Mouse (Mus musculus): Measurements from ENCODE around the gene Bcar1. TPM values are rescaled to one million over a fixed set of nuclear protein-coding genes. Genes with fewer than 3 reads are reported as not detected.

Bcar1 gene
- total and polyA plus RNA-seq, 2 experiments from 2014 or later, result 27.9 to 53.2 TPM

GRCm38 (mm10) chr8:111714295-111714694, 29.3 kb downstream of the Bcar1 start:
- WGBS, result 88% methylated on average over 12 of the region's 12 CpGs
- DNase-seq (ENCODE audit: low spot score) (no peak), ATAC-seq (ENCODE audit: insufficient read depth, low read depth) (no peak)
- Histone ChIP-seq H3K9ac (replicated peaks; ENCODE audit: low read depth, low read length) (no peak overlapping the region), H3K36me3 (replicated peaks; ENCODE audit: control insufficient read depth, insufficient read depth, low read length) (peaks cover 69% of the 10 kb centered on the region), H3K4me1 (ENCODE audit: control insufficient read depth, insufficient read depth) (peaks cover 30% of the 10 kb centered on the region), H3K27ac (ENCODE audit: low read depth) (no peak overlapping the region), H3K9me3 (replicated peaks; ENCODE audit: control insufficient read depth, low read length) (no peaks in the 10 kb centered on the region), H3K4me3 (ENCODE audit: low read depth, low read length) (no peak overlapping the region), H3K4me2 (ENCODE audit: low read depth, low read length) (no peak overlapping the region), H3K27me3 (ENCODE audit: control insufficient read depth, insufficient read depth, low read length) (no peaks in the 10 kb centered on the region)
- TF ChIP-seq CTCF (IDR thresholded peaks at IDR 0.05; ENCODE audit: low read depth) (no peak), EP300 (IDR thresholded peaks at IDR 0.05; ENCODE audit: low read depth) (no peak)

DNA sequence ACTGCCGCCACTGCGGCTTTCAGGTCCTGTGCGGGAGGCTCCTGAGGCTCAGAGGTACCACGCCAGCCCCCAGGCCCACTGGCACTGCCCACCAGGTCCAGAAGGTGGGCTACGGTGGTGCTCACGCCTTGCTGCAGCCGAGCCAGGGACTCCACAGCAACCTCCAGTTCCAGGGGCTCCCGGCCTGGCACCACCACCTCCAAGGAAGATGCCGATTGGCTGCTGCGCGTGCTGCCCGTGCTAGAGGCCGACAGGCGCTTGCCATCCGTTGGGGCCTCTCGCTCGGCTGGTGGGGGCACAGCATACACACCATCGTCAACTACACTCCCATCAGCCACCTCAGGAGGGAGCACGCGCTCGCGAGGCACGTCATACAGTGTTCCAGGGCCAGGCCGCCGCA, 29.8 kb downstream of the Bcar1 start:
- Histone ChIP-seq H3K4me1 (ENCODE audit: control insufficient read depth, insufficient read depth) (peaks cover 25% of the 10 kb centered on the region), H3K36me3 (replicated peaks; ENCODE audit: control insufficient read depth, insufficient read depth, low read length) (peaks cover 70% of the 10 kb centered on the region), H3K4me3 (ENCODE audit: low read depth, low read length) (no peak overlapping the region), H3K4me2 (ENCODE audit: low read depth, low read length) (no peak overlapping the region), H3K9ac (replicated peaks; ENCODE audit: low read depth, low read length) (no peak overlapping the region), H3K27me3 (ENCODE audit: control insufficient read depth, insufficient read depth, low read length) (no peaks in the 10 kb centered on the region), H3K9me3 (replicated peaks; ENCODE audit: control insufficient read depth, low read length) (no peaks in the 10 kb centered on the region), H3K27ac (ENCODE audit: low read depth) (no peak overlapping the region)
- DNase-seq (ENCODE audit: low spot score), result no peak
- 89% methylated on average over 25 of the region's 25 CpGs for WGBS
- TF ChIP-seq EP300 (IDR thresholded peaks at IDR 0.05; ENCODE audit: low read depth), result no peak
- no peak for TF ChIP-seq CTCF (IDR thresholded peaks at IDR 0.05; ENCODE audit: low read depth)
- ATAC-seq (ENCODE audit: insufficient read depth, low read depth), result no peak

DNA sequence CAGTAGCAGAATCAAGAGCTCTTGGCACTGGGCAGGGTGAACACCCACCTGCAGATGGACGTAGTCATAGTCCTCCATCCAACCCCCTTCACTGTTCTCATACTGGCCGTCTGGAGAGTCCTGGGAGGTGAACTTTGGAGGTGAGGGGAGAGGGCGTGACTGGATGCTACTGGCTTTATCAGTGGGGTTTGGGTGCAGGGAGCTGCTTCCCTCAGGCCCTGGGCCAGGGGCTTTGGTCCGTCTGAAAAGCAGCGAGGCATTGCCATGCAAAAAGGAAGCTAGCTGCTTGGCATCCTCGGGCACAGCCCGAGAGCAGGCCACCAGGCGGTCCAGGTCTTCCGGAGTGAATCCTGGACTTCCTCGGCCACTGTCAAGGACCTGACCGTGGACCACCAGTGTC, 30.3 kb downstream of the Bcar1 start:
- Histone ChIP-seq H3K9ac (replicated peaks; ENCODE audit: low read depth, low read length) (no peak overlapping the region), H3K9me3 (replicated peaks; ENCODE audit: control insufficient read depth, low read length) (no peaks in the 10 kb centered on the region), H3K27ac (ENCODE audit: low read depth) (no peak overlapping the region), H3K4me1 (ENCODE audit: control insufficient read depth, insufficient read depth) (peaks cover 24% of the 10 kb centered on the region), H3K4me2 (ENCODE audit: low read depth, low read length) (no peak overlapping the region), H3K36me3 (replicated peaks; ENCODE audit: control insufficient read depth, insufficient read depth, low read length) (peaks cover 73% of the 10 kb centered on the region), H3K27me3 (ENCODE audit: control insufficient read depth, insufficient read depth, low read length) (no peaks in the 10 kb centered on the region), H3K4me3 (ENCODE audit: low read depth, low read length) (no peak overlapping the region)
- TF ChIP-seq CTCF (IDR thresholded peaks at IDR 0.05; ENCODE audit: low read depth), result no peak
- no peak for TF ChIP-seq EP300 (IDR thresholded peaks at IDR 0.05; ENCODE audit: low read depth)
- 86% methylated on average over 11 of the region's 11 CpGs for WGBS
- ATAC-seq (ENCODE audit: insufficient read depth, low read depth) (no peak), DNase-seq (ENCODE audit: low spot score) (no peak)

- H3K36me3 ChIP-seq (replicated peaks; ENCODE audit: control insufficient read depth, insufficient read depth, low read length), result peaks cover 73% of the 10 kb centered on the region
- TF ChIP-seq CTCF (IDR thresholded peaks at IDR 0.05; ENCODE audit: low read depth) (peak; percentile 87), EP300 (IDR thresholded peaks at IDR 0.05; ENCODE audit: low read depth) (no peak)
- WGBS, result 64% methylated on average over 6 of the region's 6 CpGs
Measured at GRCm38 (mm10) chr8:111712588-111712987, 31.0 kb downstream of the Bcar1 start.

DNA sequence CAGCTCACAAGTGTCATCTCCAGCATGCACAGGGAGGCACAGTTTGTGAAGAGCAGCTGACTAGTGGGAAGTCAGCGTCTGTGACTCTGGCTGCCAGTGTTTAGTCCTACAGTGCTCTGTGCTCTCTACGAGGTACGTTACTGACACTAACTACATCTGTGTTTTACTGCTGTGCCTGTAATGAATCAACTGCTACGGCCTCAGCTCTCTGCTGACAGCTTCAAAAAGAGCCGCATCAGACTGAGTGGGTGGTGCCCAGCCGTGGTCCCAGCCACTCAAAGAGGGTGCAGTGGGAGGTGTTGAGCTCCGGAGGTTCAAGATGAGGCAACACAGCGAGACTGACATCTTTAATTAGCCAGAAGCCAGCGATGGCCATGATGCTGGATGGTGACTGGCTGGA, 31.5 kb downstream of the Bcar1 start:
- peaks cover 12% of the 10 kb centered on the region for H3K4me1 ChIP-seq (ENCODE audit: control insufficient read depth, insufficient read depth)
- no peaks in the 10 kb centered on the region for H3K9me3 ChIP-seq (replicated peaks; ENCODE audit: control insufficient read depth, low read length)
- no peak for ATAC-seq (ENCODE audit: insufficient read depth, low read depth)
- no peak overlapping the region for H3K9ac ChIP-seq (replicated peaks; ENCODE audit: low read depth, low read length)
- TF ChIP-seq EP300 (IDR thresholded peaks at IDR 0.05; ENCODE audit: low read depth) (no peak), CTCF (IDR thresholded peaks at IDR 0.05; ENCODE audit: low read depth) (no peak)
- DNase-seq (ENCODE audit: low spot score), result no peak
- H3K4me2 ChIP-seq (ENCODE audit: low read depth, low read length), result no peak overlapping the region
- H3K27ac ChIP-seq (ENCODE audit: low read depth), result no peak overlapping the region
- H3K4me3 ChIP-seq (ENCODE audit: low read depth, low read length), result no peak overlapping the region
- H3K27me3 ChIP-seq (ENCODE audit: control insufficient read depth, insufficient read depth, low read length), result no peaks in the 10 kb centered on the region
- peaks cover 73% of the 10 kb centered on the region for H3K36me3 ChIP-seq (replicated peaks; ENCODE audit: control insufficient read depth, insufficient read depth, low read length)
- WGBS, result 46% methylated on average over 9 of the region's 9 CpGs

More at GRCm38 (mm10) chr8:111712588-111712987, 31.0 kb downstream of the Bcar1 start:
- H3K4me3 ChIP-seq (ENCODE audit: low read depth, low read length), result no peak overlapping the region
- peak; percentile 25 for ATAC-seq (ENCODE audit: insufficient read depth, low read depth)
- no peaks in the 10 kb centered on the region for H3K9me3 ChIP-seq (replicated peaks; ENCODE audit: control insufficient read depth, low read length)
- H3K4me2 ChIP-seq (ENCODE audit: low read depth, low read length), result no peak overlapping the region
- peaks cover 17% of the 10 kb centered on the region for H3K4me1 ChIP-seq (ENCODE audit: control insufficient read depth, insufficient read depth)
- H3K9ac ChIP-seq (replicated peaks; ENCODE audit: low read depth, low read length), result no peak overlapping the region
- no peaks in the 10 kb centered on the region for H3K27me3 ChIP-seq (ENCODE audit: control insufficient read depth, insufficient read depth, low read length)
- DNase-seq (ENCODE audit: low spot score), result no peak
- no peak overlapping the region for H3K27ac ChIP-seq (ENCODE audit: low read depth)

- TF ChIP-seq CTCF (IDR thresholded peaks at IDR 0.05; ENCODE audit: low read depth) (no peak), EP300 (IDR thresholded peaks at IDR 0.05; ENCODE audit: low read depth) (no peak)
- no peaks in the 10 kb centered on the region for H3K9me3 ChIP-seq (replicated peaks; ENCODE audit: control insufficient read depth, low read length)
- H3K4me3 ChIP-seq (ENCODE audit: low read depth, low read length), result no peak overlapping the region
- peaks cover 73% of the 10 kb centered on the region for H3K36me3 ChIP-seq (replicated peaks; ENCODE audit: control insufficient read depth, insufficient read depth, low read length)
- no peak for DNase-seq (ENCODE audit: low spot score)
- no peaks in the 10 kb centered on the region for H3K27me3 ChIP-seq (ENCODE audit: control insufficient read depth, insufficient read depth, low read length)
- H3K9ac ChIP-seq (replicated peaks; ENCODE audit: low read depth, low read length), result no peak overlapping the region
- 87% methylated on average over 20 of the region's 20 CpGs for WGBS
- H3K4me2 ChIP-seq (ENCODE audit: low read depth, low read length), result no peak overlapping the region
- H3K4me1 ChIP-seq (ENCODE audit: control insufficient read depth, insufficient read depth), result peaks cover 1% of the 10 kb centered on the region; the same call in 1 of the 2 replicates
- ATAC-seq (ENCODE audit: insufficient read depth, low read depth), result no peak
- no peak overlapping the region for H3K27ac ChIP-seq (ENCODE audit: low read depth)
Measured at GRCm38 (mm10) chr8:111710777-111711485, 32.7 kb downstream of the Bcar1 start.
